Mouse (Mus musculus) C2C12 (cell line): ENCODE data around the gene Bmper.

Experiments used
- CEBPB ChIP-seq: IDR thresholded peaks from one replicate; pipeline ENCODE4 v1.6.1; 2011; ENCODE audit warnings: low read depth, mild to moderate bottlenecking, control low read depth, moderate library complexity
- CTCF ChIP-seq: IDR thresholded peaks from one replicate; pipeline ENCODE4 v1.5.1; 2011; ENCODE audit not compliant: control insufficient read depth, insufficient read depth, insufficient read length
- FOSL1 ChIP-seq: IDR thresholded peaks from one replicate; pipeline ENCODE4 v1.8.0; 2011; ENCODE audit warnings: mild to moderate bottlenecking, low read length; ENCODE audit not compliant: poor library complexity, insufficient read depth, severe bottlenecking
- MAX ChIP-seq: IDR thresholded peaks from one replicate; pipeline ENCODE4 v1.6.1; 2011; ENCODE audit warnings: mild to moderate bottlenecking, control low read depth
- MYOG ChIP-seq: IDR thresholded peaks from one replicate; pipeline ENCODE4 v1.6.1; 2011; ENCODE audit not compliant: control insufficient read depth, insufficient read length; ENCODE audit errors: extremely low read depth

DNA sequence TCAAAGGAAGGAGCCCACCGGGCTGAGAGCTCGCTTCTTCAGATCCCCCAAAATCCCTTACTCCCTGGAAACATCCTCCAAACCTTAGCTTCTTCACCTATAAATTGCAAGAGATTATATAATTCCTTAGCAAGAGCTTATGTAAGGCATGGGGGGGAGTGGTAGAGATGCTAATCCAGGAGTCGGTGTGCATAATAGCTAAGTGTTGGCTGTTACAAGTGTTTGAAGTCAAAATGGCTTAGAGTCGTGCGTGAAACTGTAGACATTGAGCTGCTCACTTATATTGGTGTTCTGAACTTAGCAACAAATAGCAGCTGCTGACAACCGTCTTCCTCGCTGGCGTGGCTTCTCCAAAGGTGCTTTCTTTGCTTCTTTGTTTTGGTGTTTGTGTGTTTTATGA, 128.5 kb downstream of the Bmper start:
- TF ChIP-seq CTCF (no peak), MYOG (no peak), MAX (no peak), FOSL1 (no peak), CEBPB (no peak)
